Mouse (Mus musculus) brain, embryonic 14.5 days (tissue): ENCODE results near the gene Slc35b3.

Source experiments
- CTCF ChIP-seq: fragments of 200-500 bp; IDR thresholded peaks from 2 replicates; pipeline ENCODE4 v1.5.1; 2012; ENCODE audit warnings: inconsistent platforms, mild to moderate bottlenecking, moderate library complexity, borderline replicate concordance; ENCODE audit not compliant: insufficient read depth, insufficient read length; ENCODE audit errors: extremely low read depth
- POLR2A ChIP-seq: fragments of 200-500 bp; IDR thresholded peaks from 2 replicates; pipeline ENCODE4 v1.6.1; 2012; ENCODE audit warnings: mild to moderate bottlenecking, inconsistent platforms, borderline replicate concordance; ENCODE audit not compliant: poor library complexity, insufficient read depth, insufficient read length, severe bottlenecking; ENCODE audit errors: extremely low read depth

DNA sequence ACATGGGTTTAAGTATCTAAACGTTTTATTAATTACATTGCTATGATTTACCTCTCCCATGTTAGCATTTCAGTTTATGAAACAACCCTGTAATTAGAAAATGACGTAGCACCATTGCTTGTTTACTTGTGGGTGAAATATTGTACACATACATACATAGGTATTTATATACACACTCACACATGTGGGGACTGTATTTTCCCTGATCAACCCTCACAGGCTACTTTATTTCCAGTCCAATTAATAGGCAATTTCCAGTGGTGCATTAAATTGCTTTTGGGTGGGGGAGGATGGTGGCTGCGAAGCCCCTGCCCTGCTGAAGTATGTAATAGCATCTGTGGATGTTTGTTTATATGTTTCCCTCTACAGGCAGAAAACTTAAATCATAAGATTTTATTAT lies 68.3 kb downstream of the Slc35b3 start:
- TF ChIP-seq POLR2A (no peak), CTCF (no peak)
